Mouse (Mus musculus) intestine, postnatal 0 days (tissue): ENCODE measurements around the gene Pla2g3. TPM values are rescaled to one million over a fixed set of nuclear protein-coding genes. Genes with fewer than 3 reads are reported as not detected.

Experiments
- ATAC-seq: fragments of 200-750 bp; cut with Nextera tagmentation; 2 replicates; pipeline ENCODE4 v1.8.0; 2017; ENCODE audit warnings: mild to moderate bottlenecking, moderate TSS enrichment, moderate library complexity
- H3K27ac ChIP-seq: fragments of 300-500 bp; sonication (generic); 2 replicates; pipeline ENCODE4 v1.5.1; 2014; ENCODE audit warnings: mild to moderate bottlenecking, low read depth, low read length, moderate library complexity
- H3K27me3 ChIP-seq: fragments of 300-500 bp; sonication (generic); replicated peaks from 2 replicates; pipeline ENCODE4 v1.6.1; 2014; ENCODE audit warnings: low read length, mixed read lengths; ENCODE audit not compliant: control insufficient read depth, insufficient read depth
- H3K36me3 ChIP-seq: fragments of 300-500 bp; sonication (generic); 2 replicates; pipeline ENCODE4 v1.6.1; 2014; ENCODE audit warnings: mild to moderate bottlenecking, moderate library complexity; ENCODE audit not compliant: control insufficient read depth, insufficient read depth
- H3K4me1 ChIP-seq: fragments of 300-500 bp; sonication (generic); replicated peaks from 2 replicates; pipeline ENCODE4 v1.6.1; 2014; ENCODE audit warnings: antibody characterized with exemption, low read length, mixed read lengths; ENCODE audit not compliant: control insufficient read depth, insufficient read depth
- H3K4me2 ChIP-seq: fragments of 300-500 bp; sonication (generic); replicated peaks from 2 replicates; pipeline ENCODE4 v1.6.1; 2014; ENCODE audit warnings: low read depth, mild to moderate bottlenecking, moderate library complexity
- H3K4me3 ChIP-seq: fragments of 300-500 bp; sonication (generic); 2 replicates; pipeline ENCODE4 v1.5.1; 2014; ENCODE audit warnings: low read depth, low read length
- H3K9ac ChIP-seq: fragments of 300-500 bp; sonication (generic); 2 replicates; pipeline ENCODE4 v1.6.1; 2014; ENCODE audit warnings: mild to moderate bottlenecking, low read depth, low read length
- H3K9me3 ChIP-seq: fragments of 300-500 bp; sonication (generic); 2 replicates; pipeline ENCODE4 v1.6.1; 2016; ENCODE audit warnings: mixed run types; ENCODE audit not compliant: control insufficient read depth
- CTCF ChIP-seq: sonication (generic); IDR thresholded peaks from 2 replicates; pipeline ENCODE4 v1.5.1; 2016; ENCODE audit warnings: low read depth, mild to moderate bottlenecking, control low read depth, antibody characterized with exemption, moderate library complexity
- WGBS: fragments of 180-500 bp; shearing (Covaris S2); extraction: QIAGEN DNeasy Blood & Tissue Kit; methylation state at CpG from one replicate; pipeline ENCODE4 v1.1.7; 2014; 5-methylcytosine and 5-hydroxymethylcytosine counted together
- polyA plus RNA-seq: library from polyadenylated mRNA; unstranded; fragments of >200 nt; fragmentation: Nextera tagmentation; extraction: Ambion mirVana; gene quantifications from 2 replicates; pipeline ENCODE4 v1.2.1, GENCODE M21; 2015

The Pla2g3 gene
- polyA plus RNA-seq, 1 experiment from 2014 or later: 0.30 TPM

DNA sequence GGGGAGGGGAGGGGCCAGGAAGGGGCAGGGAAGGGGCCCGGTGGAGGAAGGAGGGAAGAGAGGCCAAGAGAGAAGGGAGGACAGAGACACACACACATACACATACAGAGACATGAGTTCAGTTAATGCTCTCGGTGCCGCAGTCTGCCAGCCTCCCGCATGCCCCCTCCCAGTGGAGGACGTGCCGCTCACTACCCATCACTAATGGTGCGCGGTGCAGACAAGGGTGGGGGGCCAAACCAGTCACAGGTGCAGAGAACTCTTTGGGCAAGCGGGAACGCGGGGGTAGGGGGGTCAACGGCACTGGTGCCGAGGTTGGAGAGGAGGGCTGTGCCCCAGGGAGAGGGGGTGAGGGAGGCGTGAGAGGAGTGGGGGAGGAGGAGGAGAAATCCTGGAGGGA is 32.8 kb downstream of the Pla2g3 start:
- no peaks in the 10 kb centered on the region for H3K27me3 ChIP-seq
- no peak overlapping the region for H3K9ac ChIP-seq
- peaks cover 9% of the 10 kb centered on the region; the same call in 1 of the 2 replicates for H3K4me1 ChIP-seq
- 81% methylated on average over 14 of the region's 14 CpGs for WGBS
- TF ChIP-seq CTCF: no peak
- H3K9me3 ChIP-seq: no peaks in the 10 kb centered on the region
- H3K27ac ChIP-seq: no peak overlapping the region
- H3K36me3 ChIP-seq: peaks cover 55% of the 10 kb centered on the region
- ATAC-seq: no peak
- no peak overlapping the region for H3K4me2 ChIP-seq
- no peak overlapping the region for H3K4me3 ChIP-seq

DNA sequence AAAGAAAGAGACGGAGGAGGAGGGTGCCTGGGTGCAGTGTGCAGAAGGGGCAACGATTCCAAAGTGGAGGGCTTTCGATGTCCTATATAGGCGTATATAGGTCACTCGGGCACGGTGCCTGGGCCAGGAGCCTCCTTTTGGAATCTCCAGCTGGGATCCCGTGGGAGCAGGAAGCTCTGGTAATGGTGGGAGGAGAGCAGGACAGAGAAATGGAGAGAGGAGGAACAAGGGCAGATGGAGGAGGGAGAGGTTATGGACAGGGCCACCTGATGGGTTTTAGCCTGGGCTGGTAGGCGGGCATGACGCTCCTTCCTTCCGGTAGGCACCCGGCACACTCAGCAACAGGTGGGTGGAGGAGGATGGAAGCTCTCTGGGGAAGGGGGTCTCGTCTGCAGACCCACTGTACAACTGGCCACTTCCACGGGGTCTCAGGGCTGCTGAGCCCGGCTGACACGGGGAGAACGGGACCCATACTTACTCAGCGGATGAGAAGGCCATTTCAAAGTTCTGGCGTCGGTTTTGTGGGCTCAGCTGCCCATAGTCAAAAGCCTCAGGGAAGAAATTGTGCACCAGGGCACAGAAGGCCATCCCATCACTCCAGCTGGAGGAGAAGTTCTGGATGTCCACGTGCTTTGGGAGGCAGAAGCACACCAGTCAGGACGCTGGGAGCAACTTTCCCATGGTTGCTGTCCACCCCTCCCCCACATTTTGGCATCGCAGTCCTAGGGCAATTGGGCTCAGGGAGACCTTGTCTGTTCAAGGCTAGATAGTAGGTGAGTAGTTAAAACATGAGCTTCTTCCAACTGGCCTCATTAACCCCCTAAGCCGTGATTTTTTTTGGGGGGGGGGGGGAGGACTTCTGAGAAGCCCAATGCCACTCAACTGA is 33.5 kb downstream of the Pla2g3 start:
- H3K4me2 ChIP-seq: no peak overlapping the region
- no peak for TF ChIP-seq CTCF
- no peak overlapping the region for H3K9ac ChIP-seq
- no peaks in the 10 kb centered on the region for H3K27me3 ChIP-seq
- ATAC-seq: no peak
- no peak overlapping the region for H3K4me3 ChIP-seq
- 89% methylated on average over 23 of the region's 23 CpGs for WGBS
- H3K9me3 ChIP-seq: no peaks in the 10 kb centered on the region
- H3K27ac ChIP-seq: no peak overlapping the region
- peaks cover 62% of the 10 kb centered on the region for H3K36me3 ChIP-seq
- 0 out of 2 replicates have a peak, but pooled peaks cover 5% of the 10 kb centered on the region for H3K4me1 ChIP-seq

DNA sequence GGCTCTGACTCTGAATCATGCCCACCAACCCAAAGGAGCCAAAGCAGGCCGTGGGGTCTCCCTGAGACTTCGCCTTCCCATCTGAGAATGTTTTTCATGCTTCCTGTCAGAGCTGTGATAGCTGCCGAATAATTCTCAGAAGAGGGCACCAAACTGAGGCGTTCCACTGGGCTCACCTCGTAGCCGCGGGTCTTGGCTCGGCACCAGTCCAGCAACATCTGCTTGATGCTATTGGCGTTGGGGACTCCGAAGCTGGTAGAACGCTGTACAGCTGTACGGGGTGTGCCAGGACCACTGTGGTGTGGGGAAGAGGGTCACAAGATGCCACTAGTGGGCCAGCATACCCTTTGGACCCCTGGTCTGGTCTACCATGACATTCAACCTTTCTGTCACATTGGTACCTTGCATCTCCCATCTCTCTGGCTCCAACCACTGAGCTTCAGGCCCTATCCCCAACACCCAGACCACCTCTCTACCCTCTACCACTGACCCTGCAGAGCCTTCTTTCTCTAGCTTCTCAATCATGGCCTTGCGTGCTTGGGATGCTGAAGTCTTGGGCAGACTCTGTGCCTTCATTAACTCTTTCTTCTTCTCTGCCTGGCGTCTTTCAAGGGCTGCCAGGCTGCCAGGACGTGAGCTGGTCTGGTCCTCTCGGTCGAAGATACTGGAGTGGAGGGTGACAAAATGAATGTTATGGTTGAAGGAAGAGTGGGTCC is 34.4 kb downstream of the Pla2g3 start:
- Histone ChIP-seq H3K9me3 (no peaks in the 10 kb centered on the region), H3K9ac (no peak overlapping the region), H3K4me2 (no peak overlapping the region), H3K4me1 (no peaks in the 10 kb centered on the region), H3K27me3 (no peaks in the 10 kb centered on the region), H3K36me3 (peaks cover 71% of the 10 kb centered on the region), H3K4me3 (no peak overlapping the region), H3K27ac (no peak overlapping the region)
- ATAC-seq: no peak
- TF ChIP-seq CTCF: no peak
- WGBS: 93% methylated on average over 17 of the region's 17 CpGs

DNA sequence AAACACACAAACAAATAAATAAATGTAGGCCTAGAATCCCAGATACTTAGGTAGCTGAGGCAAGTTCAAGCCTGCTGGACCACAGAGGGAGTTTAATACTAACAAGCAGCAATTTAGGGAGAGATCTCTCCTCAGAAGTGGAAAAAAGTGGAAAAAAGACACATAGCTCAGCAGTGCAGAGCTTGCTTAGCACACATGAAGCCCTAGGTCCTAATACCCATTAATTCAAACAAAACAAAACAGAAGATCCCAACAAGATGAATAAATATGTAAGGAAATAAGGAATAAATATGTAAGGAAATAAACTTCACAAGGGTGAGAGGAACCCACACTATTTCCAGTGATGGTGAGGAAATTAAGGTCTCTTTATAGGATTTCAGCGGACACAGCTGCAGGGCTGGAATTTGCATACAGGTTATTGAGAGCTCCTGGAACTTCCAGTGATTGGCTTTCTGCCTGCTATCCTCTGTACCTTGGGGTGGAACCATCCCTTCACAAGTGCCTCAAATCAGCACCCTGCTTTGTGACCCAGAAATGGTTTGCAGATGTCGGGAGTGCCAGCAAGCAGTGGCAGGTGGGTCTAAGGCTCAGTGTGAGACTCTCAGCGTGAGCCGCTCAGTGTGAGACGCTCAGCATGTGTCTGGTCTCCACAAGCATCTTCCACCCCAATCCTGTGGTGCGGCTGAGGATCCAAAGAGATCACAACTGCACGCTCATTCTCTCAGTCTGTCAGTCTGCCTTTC is 35.9 kb downstream of the Pla2g3 start:
- no peak overlapping the region for H3K9ac ChIP-seq
- no peaks in the 10 kb centered on the region for H3K9me3 ChIP-seq
- TF ChIP-seq CTCF: no peak
- no peaks in the 10 kb centered on the region for H3K4me1 ChIP-seq
- no peak overlapping the region for H3K4me3 ChIP-seq
- peaks cover 86% of the 10 kb centered on the region for H3K36me3 ChIP-seq
- H3K27ac ChIP-seq: no peak overlapping the region
- ATAC-seq: no peak
- no peak overlapping the region for H3K4me2 ChIP-seq
- H3K27me3 ChIP-seq: no peaks in the 10 kb centered on the region
- WGBS: 86% methylated on average over 7 of the region's 7 CpGs

DNA sequence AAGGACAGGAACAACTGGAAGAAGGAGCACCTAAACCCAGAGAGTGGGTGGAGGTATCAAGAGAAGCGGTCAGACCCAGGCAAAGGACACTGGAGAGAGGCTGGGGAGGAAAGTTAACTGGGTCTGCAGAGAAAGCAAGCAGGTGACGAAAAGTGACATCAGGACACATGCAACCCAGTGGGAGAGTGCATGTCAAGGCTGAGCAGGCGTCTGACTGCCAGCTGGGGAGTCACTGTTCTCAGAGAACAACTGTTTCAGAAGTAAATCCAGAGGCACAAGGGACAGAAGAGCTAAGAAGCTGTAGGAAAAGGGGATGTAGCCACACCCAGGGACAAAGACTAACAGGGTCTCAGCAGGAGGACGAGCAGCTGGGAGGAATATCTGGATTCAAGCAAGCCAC is 37.5 kb downstream of the Pla2g3 start:
- TF ChIP-seq CTCF: no peak
- no peak for ATAC-seq
- H3K4me2 ChIP-seq: no peak overlapping the region
- no peak overlapping the region for H3K9ac ChIP-seq
- H3K27ac ChIP-seq: no peak overlapping the region
- peaks cover 95% of the 10 kb centered on the region for H3K36me3 ChIP-seq
- H3K4me1 ChIP-seq: no peaks in the 10 kb centered on the region
- no peak overlapping the region for H3K4me3 ChIP-seq
- 88% methylated on average over 4 of the region's 4 CpGs for WGBS
- no peaks in the 10 kb centered on the region for H3K9me3 ChIP-seq
- no peaks in the 10 kb centered on the region for H3K27me3 ChIP-seq

DNA sequence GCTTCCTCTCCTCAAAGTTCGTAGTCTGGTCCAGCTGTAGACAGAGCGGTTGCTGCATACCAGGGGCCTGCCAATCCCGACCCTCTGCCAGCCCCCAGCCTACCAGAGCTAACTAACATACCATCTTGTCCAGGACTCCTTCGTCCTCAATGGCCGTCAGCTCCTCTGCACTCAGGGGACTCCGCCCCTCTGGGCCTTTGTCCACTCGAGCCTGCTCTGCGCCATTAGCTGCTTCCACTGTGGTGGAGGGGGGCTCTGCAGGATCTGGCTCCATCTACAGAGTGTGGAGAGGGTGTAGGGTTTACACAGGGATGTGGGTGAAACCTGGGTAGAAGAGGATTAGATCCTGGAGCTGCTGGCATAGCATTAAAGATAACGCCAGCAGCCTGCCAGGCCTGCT is 38.1 kb downstream of the Pla2g3 start:
- no peak for ATAC-seq
- no peak overlapping the region for H3K9ac ChIP-seq
- peaks cover 95% of the 10 kb centered on the region for H3K36me3 ChIP-seq
- no peaks in the 10 kb centered on the region for H3K9me3 ChIP-seq
- no peaks in the 10 kb centered on the region for H3K4me1 ChIP-seq
- H3K27ac ChIP-seq: no peak overlapping the region
- no peak overlapping the region for H3K4me2 ChIP-seq
- WGBS: 87% methylated on average over 9 of the region's 9 CpGs
- no peak overlapping the region for H3K4me3 ChIP-seq
- H3K27me3 ChIP-seq: no peaks in the 10 kb centered on the region
- no peak for TF ChIP-seq CTCF
